Mouse (Mus musculus): Measurements from ENCODE around the gene Isca1. TPM values are rescaled to one million over a fixed set of nuclear protein-coding genes. Genes with fewer than 3 reads are reported as not detected.

Gene Isca1
- polyA plus RNA-seq, 1 experiment from 2014 or later = 171 TPM

- Histone ChIP-seq H3K36me3 (ENCODE audit: control insufficient read depth, insufficient read depth, low read length) (no peaks in the 10 kb centered on the region), H3K4me1 (ENCODE audit: control insufficient read depth, insufficient read depth, low read length) (peaks cover 39% of the 10 kb centered on the region), H3K4me2 (peak overlapping the region; percentile 80), H3K9me3 (replicated peaks; ENCODE audit: control insufficient read depth, low read length) (no peaks in the 10 kb centered on the region), H3K27ac (ENCODE audit: low read depth, low read length) (no peak overlapping the region), H3K27me3 (ENCODE audit: control insufficient read depth, insufficient read depth, low read length) (no peaks in the 10 kb centered on the region), H3K4me3 (ENCODE audit: low read depth, low read length) (peak overlapping the region; percentile 86), H3K9ac (ENCODE audit: low read depth, low read length) (peak overlapping the region; percentile 95)
- WGBS (ENCODE audit: insufficient replicate concordance) = 23% methylated on average over 13 of the region's 13 CpGs
- no peak for ATAC-seq (replicated peaks; ENCODE audit: insufficient number of reproducible peaks, low FRiP score, low TSS enrichment)
These were observed 1.1 kb downstream of the Isca1 start for GRCm38 (mm10) chr13:59768531-59768930.

DNA sequence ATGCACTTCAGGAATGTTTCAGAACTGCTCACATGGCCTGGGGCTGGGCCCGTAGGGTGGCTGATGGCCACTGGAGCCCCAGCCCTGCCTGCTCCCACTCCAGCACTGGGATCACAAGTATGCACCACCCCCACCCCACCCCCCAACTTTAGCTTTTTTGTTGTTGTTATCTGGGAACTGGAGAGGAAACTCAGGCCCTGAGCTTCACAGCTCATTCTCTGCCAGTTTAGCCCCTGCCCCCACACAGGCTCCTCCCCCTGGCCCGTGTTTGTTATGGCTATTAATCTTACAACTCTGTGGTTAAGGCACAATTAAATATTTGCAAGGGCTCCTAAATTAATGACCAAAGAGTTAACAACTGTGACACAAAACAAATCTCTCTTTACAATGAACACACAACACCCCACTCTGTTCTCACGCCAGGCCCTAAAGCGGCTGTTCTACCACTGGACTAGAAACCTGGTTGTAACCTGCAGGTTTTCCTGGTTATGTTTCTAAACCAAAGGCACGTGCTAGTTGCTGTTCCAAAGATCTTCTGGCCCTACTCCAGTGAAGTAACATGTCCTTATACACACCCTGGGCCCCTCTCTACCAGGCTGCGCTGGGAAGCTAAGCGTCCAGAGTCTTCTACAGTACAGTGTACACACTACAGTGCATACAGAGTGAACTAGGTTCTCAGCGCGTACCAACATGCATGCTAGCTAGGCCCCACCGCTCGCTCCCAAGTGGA lies 2.7 kb downstream of the Isca1 start:
- no peaks in the 10 kb centered on the region for H3K27me3 ChIP-seq (ENCODE audit: control insufficient read depth, insufficient read depth, low read length)
- H3K27ac ChIP-seq (ENCODE audit: low read depth, low read length) = peak overlapping the region; percentile 31
- peak overlapping the region; percentile 80 for H3K4me2 ChIP-seq
- H3K4me1 ChIP-seq (ENCODE audit: control insufficient read depth, insufficient read depth, low read length) = peaks cover 38% of the 10 kb centered on the region
- H3K36me3 ChIP-seq (ENCODE audit: control insufficient read depth, insufficient read depth, low read length) = no peaks in the 10 kb centered on the region
- no peaks in the 10 kb centered on the region for H3K9me3 ChIP-seq (replicated peaks; ENCODE audit: control insufficient read depth, low read length)
- H3K4me3 ChIP-seq (ENCODE audit: low read depth, low read length) = peak overlapping the region; percentile 25
- 64% methylated on average over 11 of the region's 11 CpGs for WGBS (ENCODE audit: insufficient replicate concordance)
- peak overlapping the region; percentile 50; the same call in 1 of the 2 replicates for H3K9ac ChIP-seq (ENCODE audit: low read depth, low read length)
- no peak for ATAC-seq (replicated peaks; ENCODE audit: insufficient number of reproducible peaks, low FRiP score, low TSS enrichment)

DNA sequence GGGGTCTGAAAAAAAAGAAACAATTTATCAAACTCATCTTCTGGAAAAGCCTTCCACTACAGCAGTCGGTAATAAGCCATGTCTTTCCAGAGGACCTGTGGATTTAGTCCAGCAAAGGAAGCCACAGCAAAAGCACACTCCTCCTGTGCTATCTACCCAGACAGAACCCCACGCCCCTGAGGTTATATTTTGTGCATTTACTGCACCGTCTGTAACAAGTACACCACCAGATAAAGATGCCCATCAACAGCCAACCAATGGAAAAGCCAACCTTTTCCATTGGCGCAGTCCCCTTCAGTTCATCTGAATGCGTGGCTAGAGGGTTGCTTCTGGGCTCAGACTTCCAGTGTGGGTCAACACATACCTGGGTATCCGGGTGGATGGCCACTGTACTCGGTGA lies 6.8 kb downstream of the Isca1 start:
- Histone ChIP-seq H3K4me3 (ENCODE audit: low read depth, low read length) (no peak overlapping the region), H3K27ac (ENCODE audit: low read depth, low read length) (no peak overlapping the region), H3K27me3 (ENCODE audit: control insufficient read depth, insufficient read depth, low read length) (no peaks in the 10 kb centered on the region), H3K36me3 (ENCODE audit: control insufficient read depth, insufficient read depth, low read length) (peaks cover 17% of the 10 kb centered on the region), H3K9me3 (replicated peaks; ENCODE audit: control insufficient read depth, low read length) (no peaks in the 10 kb centered on the region), H3K4me1 (ENCODE audit: control insufficient read depth, insufficient read depth, low read length) (peaks cover 23% of the 10 kb centered on the region), H3K4me2 (no peak overlapping the region), H3K9ac (ENCODE audit: low read depth, low read length) (no peak overlapping the region)
- ATAC-seq (replicated peaks; ENCODE audit: insufficient number of reproducible peaks, low FRiP score, low TSS enrichment) = no peak
- WGBS (ENCODE audit: insufficient replicate concordance) = 87% methylated on average over 7 of the region's 7 CpGs

DNA sequence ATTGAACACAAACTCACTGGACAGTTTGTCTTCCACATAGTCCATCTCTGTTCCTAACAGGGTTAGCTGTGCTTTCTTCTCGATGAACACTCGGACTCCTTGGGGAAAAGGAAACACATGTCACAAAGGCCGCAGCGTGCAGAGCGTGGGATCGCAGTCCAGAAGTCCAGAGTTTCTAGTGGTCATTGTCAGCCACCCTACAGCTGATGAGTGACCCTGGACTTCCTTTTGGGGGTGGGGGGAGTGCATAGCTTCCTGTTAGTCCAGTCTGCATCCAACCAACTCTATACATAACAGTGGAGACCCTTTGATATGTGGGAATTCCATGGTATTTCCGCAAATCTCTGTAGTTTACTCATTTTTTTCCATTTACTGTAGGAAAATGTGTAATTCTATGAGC lies 12.7 kb downstream of the Isca1 start:
- Histone ChIP-seq H3K4me1 (ENCODE audit: control insufficient read depth, insufficient read depth, low read length) (0 out of 2 replicates have a peak, but pooled peaks cover 2% of the 10 kb centered on the region), H3K9ac (ENCODE audit: low read depth, low read length) (no peak overlapping the region), H3K4me3 (ENCODE audit: low read depth, low read length) (no peak overlapping the region), H3K36me3 (ENCODE audit: control insufficient read depth, insufficient read depth, low read length) (peaks cover 25% of the 10 kb centered on the region), H3K27me3 (ENCODE audit: control insufficient read depth, insufficient read depth, low read length) (no peaks in the 10 kb centered on the region), H3K27ac (ENCODE audit: low read depth, low read length) (no peak overlapping the region), H3K4me2 (no peak overlapping the region), H3K9me3 (replicated peaks; ENCODE audit: control insufficient read depth, low read length) (no peaks in the 10 kb centered on the region)
- WGBS (ENCODE audit: insufficient replicate concordance) = 72% methylated on average over 7 of the region's 7 CpGs
- ATAC-seq (replicated peaks; ENCODE audit: insufficient number of reproducible peaks, low FRiP score, low TSS enrichment) = no peak

DNA sequence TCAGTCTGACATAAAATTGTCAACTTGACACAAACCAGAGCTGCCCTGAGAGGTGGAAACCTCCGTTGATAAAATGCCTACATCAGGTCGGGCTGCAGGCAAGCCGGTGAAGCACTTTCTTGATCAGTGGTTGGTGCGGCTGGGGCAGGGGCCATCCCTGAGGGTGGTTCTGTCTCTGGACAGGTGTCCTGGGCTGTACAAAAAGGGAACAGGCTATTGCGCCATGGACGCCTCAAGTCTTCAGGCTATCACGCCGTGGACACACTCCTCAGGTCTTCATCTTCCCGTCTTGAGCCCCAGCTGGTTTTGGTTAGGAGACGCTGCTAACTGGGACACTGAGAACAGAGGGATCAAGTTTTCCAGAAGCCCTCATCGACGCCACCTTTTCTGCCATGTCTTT lies 19.3 kb downstream of the Isca1 start:
- H3K9ac ChIP-seq (ENCODE audit: low read depth, low read length) = no peak overlapping the region
- no peak overlapping the region for H3K4me2 ChIP-seq
- H3K4me3 ChIP-seq (ENCODE audit: low read depth, low read length) = no peak overlapping the region
- H3K9me3 ChIP-seq (replicated peaks; ENCODE audit: control insufficient read depth, low read length) = no peaks in the 10 kb centered on the region
- 65% methylated on average over 12 of the region's 12 CpGs for WGBS (ENCODE audit: insufficient replicate concordance)
- no peak overlapping the region for H3K27ac ChIP-seq (ENCODE audit: low read depth, low read length)
- no peaks in the 10 kb centered on the region for H3K27me3 ChIP-seq (ENCODE audit: control insufficient read depth, insufficient read depth, low read length)
- H3K4me1 ChIP-seq (ENCODE audit: control insufficient read depth, insufficient read depth, low read length) = 0 out of 2 replicates have a peak, but pooled peaks cover 2% of the 10 kb centered on the region
- ATAC-seq (replicated peaks; ENCODE audit: insufficient number of reproducible peaks, low FRiP score, low TSS enrichment) = no peak
- H3K36me3 ChIP-seq (ENCODE audit: control insufficient read depth, insufficient read depth, low read length) = peaks cover 5% of the 10 kb centered on the region; the same call in 1 of the 2 replicates

DNA sequence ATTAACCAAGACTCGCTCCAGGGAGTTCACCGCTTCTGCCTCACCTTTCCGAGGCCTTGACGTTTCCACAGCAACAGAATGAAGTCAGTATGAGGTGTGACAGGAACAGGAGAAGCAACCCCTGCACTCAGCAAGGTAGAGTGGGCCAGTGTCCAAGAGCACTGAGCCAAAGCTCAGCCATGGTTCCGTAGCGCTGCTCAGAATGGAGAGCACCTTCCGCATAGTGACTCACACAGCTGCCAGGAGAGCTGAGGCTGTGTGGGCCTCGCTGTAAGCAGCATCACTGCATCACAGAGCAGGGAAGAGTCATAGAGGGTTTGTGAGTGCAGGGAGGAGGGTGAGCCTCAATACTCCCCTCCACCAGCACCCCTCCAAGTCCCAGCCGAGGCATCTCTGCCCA lies 22.9 kb downstream of the Isca1 start, which contains the start of gene 1700014D04Rik:
Gene 1700014D04Rik, minus strand, starts transcription at position 42 of the 400 bp plus-strand sequence.
- ATAC-seq (replicated peaks; ENCODE audit: insufficient number of reproducible peaks, low FRiP score, low TSS enrichment) = no peak
- no peaks in the 10 kb centered on the region for H3K27me3 ChIP-seq (ENCODE audit: control insufficient read depth, insufficient read depth, low read length)
- H3K4me3 ChIP-seq (ENCODE audit: low read depth, low read length) = no peak within 1 kb of the TSS
- no peak within 1 kb of the TSS for H3K4me2 ChIP-seq
- H3K9me3 ChIP-seq (replicated peaks; ENCODE audit: control insufficient read depth, low read length) = no peaks in the 10 kb centered on the region
- 0 out of 2 replicates have a peak, but pooled peaks cover 2% of the 10 kb centered on the region for H3K4me1 ChIP-seq (ENCODE audit: control insufficient read depth, insufficient read depth, low read length)
- no peaks in the 10 kb centered on the region for H3K36me3 ChIP-seq (ENCODE audit: control insufficient read depth, insufficient read depth, low read length)
- no peak within 1 kb of the TSS for H3K27ac ChIP-seq (ENCODE audit: low read depth, low read length)
- 79% methylated on average over 9 of the region's 9 CpGs for WGBS (ENCODE audit: insufficient replicate concordance)
- H3K9ac ChIP-seq (ENCODE audit: low read depth, low read length) = no peak within 1 kb of the TSS

DNA sequence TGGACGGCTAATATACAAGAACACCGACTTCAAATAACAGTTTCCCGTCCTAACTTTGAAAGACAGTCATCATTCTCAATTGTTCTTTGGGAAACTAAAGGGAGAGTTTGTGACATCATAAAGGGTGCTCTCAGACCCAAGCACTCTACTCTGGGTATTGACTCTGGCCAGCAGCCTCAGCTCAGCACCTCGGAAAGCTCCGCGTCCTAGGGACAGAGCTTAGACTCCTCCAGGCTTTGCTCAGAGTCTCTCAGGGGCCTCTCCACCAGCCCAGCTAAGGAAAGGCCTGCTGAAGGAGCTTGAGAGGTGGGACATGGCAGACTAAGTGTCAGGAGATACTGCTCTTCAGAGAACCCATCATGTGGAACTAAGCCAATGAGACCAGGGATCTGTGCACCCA lies 23.4 kb downstream of the Isca1 start:
- no peaks in the 10 kb centered on the region for H3K27me3 ChIP-seq (ENCODE audit: control insufficient read depth, insufficient read depth, low read length)
- H3K4me1 ChIP-seq (ENCODE audit: control insufficient read depth, insufficient read depth, low read length) = 0 out of 2 replicates have a peak, but pooled peaks cover 2% of the 10 kb centered on the region
- H3K9ac ChIP-seq (ENCODE audit: low read depth, low read length) = no peak overlapping the region
- H3K36me3 ChIP-seq (ENCODE audit: control insufficient read depth, insufficient read depth, low read length) = no peaks in the 10 kb centered on the region
- H3K9me3 ChIP-seq (replicated peaks; ENCODE audit: control insufficient read depth, low read length) = no peaks in the 10 kb centered on the region
- WGBS (ENCODE audit: insufficient replicate concordance) = 58% methylated on average over 6 of the region's 6 CpGs
- H3K4me3 ChIP-seq (ENCODE audit: low read depth, low read length) = no peak overlapping the region
- no peak for ATAC-seq (replicated peaks; ENCODE audit: insufficient number of reproducible peaks, low FRiP score, low TSS enrichment)
- no peak overlapping the region for H3K27ac ChIP-seq (ENCODE audit: low read depth, low read length)
- H3K4me2 ChIP-seq = no peak overlapping the region

DNA sequence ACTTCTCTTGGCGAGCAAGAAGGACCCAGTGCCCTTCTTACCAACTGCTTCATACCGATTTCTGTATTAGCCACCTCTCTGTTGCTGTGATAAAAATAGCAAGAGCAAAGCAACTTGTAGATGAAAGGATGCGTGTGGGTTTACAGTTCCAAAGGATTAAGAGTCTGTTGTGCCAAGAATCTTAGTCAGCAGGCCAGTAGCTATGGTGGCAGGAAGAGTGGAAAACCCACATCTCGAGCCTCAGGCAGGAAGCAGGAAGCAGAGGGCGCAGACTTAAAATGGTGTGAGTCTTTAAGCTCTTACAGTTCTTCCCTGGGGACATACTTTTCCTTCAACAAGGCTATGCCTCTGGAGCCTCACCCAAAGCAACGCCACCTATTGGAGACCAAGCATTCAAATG lies 24.1 kb downstream of the Isca1 start:
- Histone ChIP-seq H3K9me3 (replicated peaks; ENCODE audit: control insufficient read depth, low read length) (no peaks in the 10 kb centered on the region), H3K9ac (ENCODE audit: low read depth, low read length) (no peak overlapping the region), H3K27me3 (ENCODE audit: control insufficient read depth, insufficient read depth, low read length) (no peaks in the 10 kb centered on the region), H3K4me2 (no peak overlapping the region), H3K4me3 (ENCODE audit: low read depth, low read length) (no peak overlapping the region), H3K4me1 (ENCODE audit: control insufficient read depth, insufficient read depth, low read length) (0 out of 2 replicates have a peak, but pooled peaks cover 2% of the 10 kb centered on the region), H3K27ac (ENCODE audit: low read depth, low read length) (no peak overlapping the region), H3K36me3 (ENCODE audit: control insufficient read depth, insufficient read depth, low read length) (no peaks in the 10 kb centered on the region)
- ATAC-seq (replicated peaks; ENCODE audit: insufficient number of reproducible peaks, low FRiP score, low TSS enrichment) = no peak
- 77% methylated on average over 6 of the region's 6 CpGs for WGBS (ENCODE audit: insufficient replicate concordance)

GRCm38 (mm10) chr13:59741697-59742096 lies 27.9 kb downstream of the Isca1 start:
- no peaks in the 10 kb centered on the region for H3K9me3 ChIP-seq (replicated peaks; ENCODE audit: control insufficient read depth, low read length)
- no peak overlapping the region for H3K4me2 ChIP-seq
- H3K9ac ChIP-seq (ENCODE audit: low read depth, low read length) = no peak overlapping the region
- no peak overlapping the region for H3K4me3 ChIP-seq (ENCODE audit: low read depth, low read length)
- 72% methylated on average over 10 of the region's 10 CpGs for WGBS (ENCODE audit: insufficient replicate concordance)
- no peaks in the 10 kb centered on the region for H3K27me3 ChIP-seq (ENCODE audit: control insufficient read depth, insufficient read depth, low read length)
- H3K27ac ChIP-seq (ENCODE audit: low read depth, low read length) = no peak overlapping the region
- no peaks in the 10 kb centered on the region for H3K36me3 ChIP-seq (ENCODE audit: control insufficient read depth, insufficient read depth, low read length)
- ATAC-seq (replicated peaks; ENCODE audit: insufficient number of reproducible peaks, low FRiP score, low TSS enrichment) = no peak
- H3K4me1 ChIP-seq (ENCODE audit: control insufficient read depth, insufficient read depth, low read length) = no peaks in the 10 kb centered on the region

Measured in heart, embryonic 11.5 days (tissue).